Mouse (Mus musculus) embryonic facial prominence, embryonic 11.5 days (tissue): ENCODE measurements around the gene Fbxw21. TPM values are rescaled to one million over a fixed set of nuclear protein-coding genes. Genes with fewer than 3 reads are reported as not detected.
"Not testable (repeated sequence)": the region's sequence is repeated elsewhere in the genome, so short reads cannot be mapped to it uniquely, and the experiment has no call there.

Source experiments
- ATAC-seq: fragments of 200-750 bp; cut with Nextera tagmentation; replicated peaks from 2 replicates; pipeline ENCODE4 v1.8.0; 2017; ENCODE audit warnings: low read depth; ENCODE audit not compliant: insufficient number of reproducible peaks, low FRiP score, low TSS enrichment
- DNase-seq: peaks from one replicate; pipeline ENCODE4 v3.0.0-alpha.2; 2015; ENCODE audit warnings: low spot score
- H3K27ac ChIP-seq: fragments of 300-500 bp; sonication (generic); replicated peaks from 2 replicates; pipeline ENCODE4 v1.5.1; 2014; ENCODE audit warnings: mild to moderate bottlenecking, low read depth, low read length, control low read depth
- H3K27me3 ChIP-seq: fragments of 300-500 bp; sonication (generic); 2 replicates; pipeline ENCODE4 v1.6.1; 2014; ENCODE audit warnings: mild to moderate bottlenecking, low read length, moderate library complexity, mixed read lengths; ENCODE audit not compliant: control insufficient read depth, insufficient read depth
- H3K36me3 ChIP-seq: fragments of 300-500 bp; sonication (generic); replicated peaks from 2 replicates; pipeline ENCODE4 v1.6.1; 2014; ENCODE audit warnings: low read depth, mild to moderate bottlenecking, low read length, moderate library complexity, mixed read lengths; ENCODE audit not compliant: control insufficient read depth, insufficient read depth
- H3K4me1 ChIP-seq: fragments of 300-500 bp; sonication (generic); 2 replicates; pipeline ENCODE4 v1.6.1; 2014; ENCODE audit warnings: low read length, mixed read lengths; ENCODE audit not compliant: control insufficient read depth, insufficient read depth
- H3K4me2 ChIP-seq: fragments of 300-500 bp; sonication (generic); 2 replicates; pipeline ENCODE4 v1.6.1; 2014; ENCODE audit warnings: low read depth, mild to moderate bottlenecking, control low read depth, low read length, moderate library complexity
- H3K4me3 ChIP-seq: fragments of 300-500 bp; sonication (generic); 2 replicates; pipeline ENCODE4 v1.5.1; 2014; ENCODE audit warnings: low read depth, low read length, control low read depth
- H3K9ac ChIP-seq: fragments of 300-500 bp; sonication (generic); replicated peaks from 2 replicates; pipeline ENCODE4 v1.6.1; 2014; ENCODE audit warnings: mild to moderate bottlenecking, control low read depth, low read length
- H3K9me3 ChIP-seq: fragments of 300-500 bp; sonication (generic); replicated peaks from 2 replicates; pipeline ENCODE4 v1.6.1; 2016; ENCODE audit warnings: mild to moderate bottlenecking, low read length, inconsistent platforms, mixed read lengths; ENCODE audit not compliant: control insufficient read depth
- WGBS: fragments of 180-500 bp; shearing (Covaris S2); extraction: QIAGEN DNeasy Blood & Tissue Kit; methylation state at CpG from one replicate; pipeline ENCODE4 v1.1.7; 2014; 5-methylcytosine and 5-hydroxymethylcytosine counted together
- polyA plus RNA-seq: library from polyadenylated mRNA; unstranded; fragments of >200 nt; fragmentation: Nextera tagmentation; extraction: Ambion mirVana; gene quantifications from 2 replicates; pipeline ENCODE4 v1.2.1, GENCODE M21; 2014

Gene Fbxw21
- polyA plus RNA-seq, result not detected in 2 replicates

GRCm38 (mm10) chr9:109161941-109162340, at the start of gene Fbxw21:
Fbxw21 (minus strand) TSS chr9:109162041.
- ATAC-seq, result no peak
- 60% methylated on average over 3 of the region's 3 CpGs for WGBS

DNA sequence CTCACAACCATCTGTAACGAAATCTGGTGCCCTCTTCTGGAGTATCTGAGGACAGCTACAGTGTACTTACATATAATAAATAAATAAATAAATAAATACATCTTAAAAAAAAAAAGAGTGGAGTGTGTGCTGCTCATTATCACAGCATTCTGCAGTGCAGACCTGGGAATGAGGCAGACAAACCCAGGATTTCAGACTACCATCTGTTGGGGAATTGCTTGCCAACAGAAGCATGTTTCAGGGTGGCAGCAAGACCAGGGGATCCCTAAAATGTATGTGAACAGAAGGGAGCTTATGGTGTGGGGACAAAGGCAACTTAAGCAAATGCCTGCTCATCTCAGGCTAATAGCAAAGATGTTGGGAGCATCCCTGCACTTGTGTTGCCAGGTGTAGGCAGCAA, 39.5 kb upstream of the Fbxw21 start:
- not testable (repeated sequence) for H3K9me3 ChIP-seq, DNase-seq, H3K4me2 ChIP-seq, H3K4me3 ChIP-seq, H3K27ac ChIP-seq, H3K4me1 ChIP-seq, H3K36me3 ChIP-seq, H3K9ac ChIP-seq, H3K27me3 ChIP-seq, ATAC-seq
- WGBS, result 90% methylated on average over 1 of the region's 1 CpGs

More at GRCm38 (mm10) chr9:109161941-109162340, at the start of gene Fbxw21:
- DNase-seq, result no peak
- Histone ChIP-seq H3K9me3 (no peaks in the 10 kb centered on the region), H3K4me1 (no peaks in the 10 kb centered on the region), H3K4me2 (no peak within 1 kb of the TSS), H3K4me3 (no peak within 1 kb of the TSS), H3K27me3 (no peaks in the 10 kb centered on the region), H3K9ac (no peak within 1 kb of the TSS), H3K36me3 (no peaks in the 10 kb centered on the region), H3K27ac (no peak within 1 kb of the TSS)

GRCm38 (mm10) chr9:109200349-109200748, 38.5 kb upstream of the Fbxw21 start:
- Histone ChIP-seq H3K4me2 (no peak overlapping the region), H3K27ac (no peak overlapping the region), H3K4me1 (no peaks in the 10 kb centered on the region), H3K27me3 (no peaks in the 10 kb centered on the region), H3K4me3 (no peak overlapping the region), H3K9ac (no peak overlapping the region), H3K36me3 (no peaks in the 10 kb centered on the region), H3K9me3 (no peaks in the 10 kb centered on the region)
- 86% methylated on average over 1 of the region's 1 CpGs for WGBS
- DNase-seq (no peak), ATAC-seq (no peak)

DNA sequence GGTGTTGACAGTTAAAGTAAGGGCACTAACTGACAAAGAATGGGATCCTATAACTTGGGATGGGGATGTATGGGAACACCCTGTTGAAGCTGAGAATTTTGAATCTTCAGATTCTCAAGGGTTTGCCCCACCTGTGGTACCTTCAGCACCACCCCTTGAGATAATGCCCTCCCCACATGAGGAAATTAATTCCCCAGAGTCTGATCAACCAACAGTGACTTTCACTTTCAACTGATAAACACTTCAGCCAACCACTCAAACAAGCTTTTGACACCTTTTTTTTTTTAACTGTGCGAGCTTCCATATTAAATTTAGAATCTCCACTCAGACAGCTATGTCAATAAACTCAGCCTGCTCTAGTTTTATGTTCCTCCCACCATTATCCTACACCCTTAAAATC, 37.5 kb upstream of the Fbxw21 start:
- no peaks in the 10 kb centered on the region for H3K4me1 ChIP-seq
- no peak overlapping the region for H3K4me2 ChIP-seq
- no peak overlapping the region for H3K27ac ChIP-seq
- DNase-seq (no peak), ATAC-seq (no peak)
- no peaks in the 10 kb centered on the region for H3K27me3 ChIP-seq
- H3K9me3 ChIP-seq, result no peaks in the 10 kb centered on the region
- WGBS, result 69% methylated on average over 1 of the region's 1 CpGs
- no peak overlapping the region for H3K9ac ChIP-seq
- no peak overlapping the region for H3K4me3 ChIP-seq
- no peaks in the 10 kb centered on the region for H3K36me3 ChIP-seq

DNA sequence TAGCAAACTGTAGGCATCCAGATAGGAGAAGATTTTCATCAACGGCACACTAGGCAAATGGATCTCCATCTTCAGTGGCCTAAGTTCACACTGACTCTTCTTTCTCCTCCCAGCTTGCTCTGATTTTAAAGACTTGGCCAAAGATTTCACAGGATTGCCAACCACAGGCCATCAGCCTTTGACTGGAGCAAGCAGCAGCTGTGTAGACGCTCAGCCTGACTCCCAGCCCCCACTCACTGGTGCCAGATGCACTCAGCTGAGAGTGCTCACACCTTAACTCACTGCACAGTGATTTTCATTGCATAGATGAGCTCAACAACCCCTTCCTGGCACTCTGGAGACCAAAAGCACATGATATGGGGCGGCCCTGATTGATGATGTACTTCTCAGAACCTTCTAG, 34.0 kb upstream of the Fbxw21 start, which contains the start of gene Fbxw13:
Gene Fbxw13, minus strand, starts transcription at position 101 of the 400 bp plus-strand sequence.
- WGBS, result 70% methylated on average over 3 of the region's 3 CpGs
- H3K36me3 ChIP-seq, result not testable (repeated sequence)

GRCm38 (mm10) chr9:109177208-109177607, 15.4 kb upstream of the Fbxw21 start:
- no peak overlapping the region for H3K27ac ChIP-seq
- H3K4me1 ChIP-seq, result no peaks in the 10 kb centered on the region
- no peaks in the 10 kb centered on the region for H3K36me3 ChIP-seq
- ATAC-seq (no peak), DNase-seq (no peak)
- H3K9me3 ChIP-seq, result no peaks in the 10 kb centered on the region
- no peaks in the 10 kb centered on the region for H3K27me3 ChIP-seq
- H3K4me2 ChIP-seq, result no peak overlapping the region
- WGBS, result 82% methylated on average over 1 of the region's 1 CpGs
- no peak overlapping the region for H3K9ac ChIP-seq
- no peak overlapping the region for H3K4me3 ChIP-seq

More for the DNA sequence above, 34.0 kb upstream of the Fbxw21 start, which contains the start of gene Fbxw13:
- H3K9ac ChIP-seq, H3K27me3 ChIP-seq, DNase-seq, H3K4me2 ChIP-seq, H3K27ac ChIP-seq, H3K4me3 ChIP-seq, H3K9me3 ChIP-seq, H3K4me1 ChIP-seq, ATAC-seq: not testable (repeated sequence)

DNA sequence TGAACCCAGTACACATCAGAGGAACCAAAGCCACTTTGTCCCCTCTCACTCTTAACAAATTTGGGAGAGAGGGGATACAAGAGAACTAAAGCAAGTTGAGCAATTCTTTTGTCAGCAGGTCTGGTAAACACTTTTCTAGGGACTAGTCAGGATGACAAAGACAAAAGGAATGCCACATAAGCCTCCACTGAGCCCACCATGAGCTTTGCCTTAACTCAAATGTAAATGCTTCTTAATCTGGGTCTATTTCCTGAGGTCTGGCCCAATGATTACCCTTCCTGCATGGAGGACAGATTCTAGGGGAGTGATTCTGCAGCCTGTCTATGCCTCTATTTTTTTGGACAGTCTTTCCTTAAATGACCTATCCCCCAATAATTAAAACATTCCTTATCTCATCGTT, 14.5 kb upstream of the Fbxw21 start:
- DNase-seq (no peak), ATAC-seq (no peak)
- 86% methylated on average over 1 of the region's 1 CpGs for WGBS
- H3K4me2 ChIP-seq, result no peak overlapping the region
- H3K27ac ChIP-seq, result no peak overlapping the region
- H3K4me3 ChIP-seq, result no peak overlapping the region
- H3K9ac ChIP-seq, result no peak overlapping the region
- H3K27me3 ChIP-seq, result no peaks in the 10 kb centered on the region
- H3K36me3 ChIP-seq, result no peaks in the 10 kb centered on the region
- H3K9me3 ChIP-seq, result no peaks in the 10 kb centered on the region
- H3K4me1 ChIP-seq, result no peaks in the 10 kb centered on the region

- no peak for ATAC-seq
- no peak for DNase-seq
Observed at GRCm38 (mm10) chr9:109167316-109167715, 5.5 kb upstream of the Fbxw21 start.

More at GRCm38 (mm10) chr9:109167316-109167715, 5.5 kb upstream of the Fbxw21 start:
- Histone ChIP-seq H3K9ac (no peak overlapping the region), H3K27ac (no peak overlapping the region), H3K27me3 (no peaks in the 10 kb centered on the region), H3K4me2 (no peak overlapping the region), H3K36me3 (no peaks in the 10 kb centered on the region), H3K9me3 (no peaks in the 10 kb centered on the region), H3K4me3 (no peak overlapping the region), H3K4me1 (no peaks in the 10 kb centered on the region)
